Mouse (Mus musculus): ENCODE data around the gene Tgfb1. TPM values are rescaled to one million over a fixed set of nuclear protein-coding genes. Genes with fewer than 3 reads are reported as not detected.

The Tgfb1 gene
- total RNA-seq, 2 experiments from 2014 or later, result 8.1 to 8.9 TPM

DNA sequence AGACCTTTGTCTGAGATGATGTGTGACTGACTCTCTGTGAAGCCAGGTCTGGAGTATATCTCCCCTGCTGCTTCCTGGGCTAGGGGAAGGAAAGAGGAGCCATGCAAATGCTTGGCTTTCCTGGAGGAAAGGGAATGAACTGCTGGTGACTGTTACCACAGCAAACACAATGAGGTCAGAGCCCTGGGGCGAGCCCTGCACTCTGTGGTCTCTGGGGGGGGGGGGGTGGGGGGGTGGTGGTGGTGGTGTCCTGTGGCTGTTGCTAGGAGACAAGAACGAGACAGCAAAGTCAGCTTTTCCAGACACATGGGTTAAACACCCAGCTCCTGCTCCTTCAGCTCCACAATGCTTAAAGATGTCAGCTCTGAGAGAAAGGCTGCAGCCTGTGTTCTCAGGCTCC lies 42.6 kb downstream of the Tgfb1 start:
- no peak for DNase-seq (ENCODE audit: low spot score in 2 of 2)

DNA sequence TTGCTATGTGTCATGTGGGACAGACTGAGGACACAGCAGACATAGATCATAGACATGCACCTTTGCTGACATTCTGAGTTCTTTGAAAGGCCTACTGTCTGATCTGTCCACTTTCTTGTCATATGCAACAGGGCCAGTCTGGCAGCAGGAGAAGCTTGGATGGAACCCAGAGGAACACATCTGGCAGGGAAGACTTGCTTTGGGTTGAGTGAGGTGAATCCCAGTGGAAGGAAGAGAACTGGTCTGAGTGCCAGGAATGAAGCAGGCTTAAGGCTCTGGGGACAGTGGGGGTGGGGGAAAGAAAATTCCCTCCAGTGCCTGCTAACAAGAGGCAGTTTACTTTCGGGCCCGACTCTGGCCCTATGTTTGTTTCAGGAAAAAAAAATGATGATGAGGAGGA lies 43.1 kb downstream of the Tgfb1 start:
- no peak for DNase-seq (ENCODE audit: low spot score in 2 of 2)

GRCm38 (mm10) chr7:25731294-25732055 lies 44.7 kb downstream of the Tgfb1 start:
- no peak for DNase-seq (ENCODE audit: low spot score in 2 of 2)

DNA sequence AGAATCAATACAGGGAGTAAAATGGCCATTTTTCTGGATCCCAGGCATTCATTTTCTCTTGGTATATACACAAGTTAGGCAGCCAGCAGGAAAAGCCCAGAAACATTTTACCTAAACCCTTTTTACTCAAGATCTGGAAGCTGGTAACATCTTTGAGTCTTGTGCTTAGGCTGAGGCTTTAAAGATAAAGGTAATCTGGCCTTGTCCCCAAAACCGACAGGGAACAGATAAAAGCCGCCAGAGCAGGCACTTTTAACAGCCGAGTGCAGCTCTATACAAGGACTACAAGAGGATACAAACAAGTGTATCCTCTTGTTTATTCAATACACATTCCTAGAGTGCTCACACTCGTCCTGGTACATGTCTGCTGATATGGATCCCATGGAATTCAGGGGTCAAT lies 48.2 kb downstream of the Tgfb1 start:
- DNase-seq (ENCODE audit: low spot score in 2 of 2), result no peak

- no peak for DNase-seq (ENCODE audit: low spot score in 2 of 2)
Measured at GRCm38 (mm10) chr7:25736920-25737319, 50.1 kb downstream of the Tgfb1 start.

- DNase-seq (ENCODE audit: low spot score in 2 of 2), result no peak
Measured at GRCm38 (mm10) chr7:25738277-25738676, 51.5 kb downstream of the Tgfb1 start.

GRCm38 (mm10) chr7:25746844-25747243 lies 60.0 kb downstream of the Tgfb1 start:
- DNase-seq (ENCODE audit: low spot score in 2 of 2), result no peak

GRCm38 (mm10) chr7:25753076-25753475 lies 66.3 kb downstream of the Tgfb1 start:
- DNase-seq (ENCODE audit: low spot score in 2 of 2), result no peak

GRCm38 (mm10) chr7:25753643-25754438 lies 67.0 kb downstream of the Tgfb1 start:
- DNase-seq (ENCODE audit: low spot score in 2 of 2), result peak in 1 of 2 experiments; percentile 34

DNA sequence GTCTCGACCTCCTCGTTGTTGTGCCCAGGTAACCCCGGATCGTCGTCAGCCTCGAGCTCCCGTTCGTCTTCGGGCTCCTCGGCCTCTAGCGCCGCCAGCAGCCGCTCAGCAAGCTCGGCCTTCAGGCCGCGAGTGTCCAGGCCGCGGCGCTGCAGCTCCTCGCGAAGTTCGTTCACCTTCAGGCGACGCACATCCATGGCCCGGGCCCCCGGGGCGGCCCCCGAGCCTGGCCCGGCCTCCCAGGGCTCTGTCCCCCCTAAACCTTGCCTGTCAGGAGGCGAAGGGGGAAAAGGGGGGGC lies 67.6 kb downstream of the Tgfb1 start:
- no peak for DNase-seq (ENCODE audit: low spot score in 2 of 2)

Other genes with a start within 250 kb of the Tgfb1 start
- 1 to 10 TPM; 2.5 to 3.1 TPM for gene Ceacam1, start 209.4 kb upstream of the Tgfb1 start, total RNA-seq (2021)
- under 1 TPM; 0.14 to 0.23 TPM for gene Ceacam2, start 147.1 kb upstream of the Tgfb1 start, total RNA-seq (2021)
- gene Erich4, start 71.1 kb upstream of the Tgfb1 start, total RNA-seq (2021), result under 1 TPM in 1 of 2 experiments, not detected in 1; 0.57 TPM
- gene Dmac2, start 67.6 kb upstream of the Tgfb1 start, total RNA-seq (2021), result 10 to 100 TPM; 37.3 to 39.2 TPM
- gene B3gnt8, start 60.3 kb upstream of the Tgfb1 start, total RNA-seq (2021), result 1 to 10 TPM; 1.9 to 2.0 TPM
- 10 to 100 TPM; 38.3 to 42.6 TPM for gene Bckdha, start 28.0 kb upstream of the Tgfb1 start, total RNA-seq (2021)
- gene Exosc5, start 27.8 kb upstream of the Tgfb1 start, total RNA-seq (2021), result 10 to 100 TPM; 29.3 to 29.8 TPM
- 10 to 100 TPM; 16.4 to 29.3 TPM for gene Tmem91, start 11.8 kb upstream of the Tgfb1 start, total RNA-seq (2021)
- gene B9d2, start 6.2 kb upstream of the Tgfb1 start, total RNA-seq (2021), result 10 to 100 TPM; 21.9 to 25.3 TPM
- gene Ccdc97, start 32.1 kb downstream of the Tgfb1 start, total RNA-seq (2021), result 10 to 100 TPM; 50.1 to 50.5 TPM
- 100 to 1,000 TPM; 114 to 119 TPM for gene Hnrnpul1, start 67.8 kb downstream of the Tgfb1 start, total RNA-seq (2021)
- 10 to 100 TPM; 46.7 to 47.9 TPM for gene Axl, start 101.7 kb downstream of the Tgfb1 start, total RNA-seq (2021)
- gene Cyp2s1, start 129.9 kb downstream of the Tgfb1 start, total RNA-seq (2021), result 1 to 10 TPM; 1.3 to 1.9 TPM
- gene Cyp2b10, start 210.6 kb downstream of the Tgfb1 start, total RNA-seq (2021), result not detected

All from layer of hippocampus, postnatal 14 days (tissue).